Mouse (Mus musculus) limb, embryonic 14.5 days (tissue): ENCODE measurements around the gene Ppp2r2c. TPM values are rescaled to one million over a fixed set of nuclear protein-coding genes. Genes with fewer than 3 reads are reported as not detected.

Experiments
- ATAC-seq: fragments of 200-750 bp; cut with Nextera tagmentation; 2 replicates; pipeline ENCODE4 v1.8.0; 2017; ENCODE audit warnings: low read depth, moderate number of reproducible peaks, moderate TSS enrichment; ENCODE audit not compliant: low FRiP score
- DNase-seq: peaks from one replicate; pipeline ENCODE4 v3.0.0-alpha.2; 2015; ENCODE audit warnings: low spot score
- H3K27ac ChIP-seq: fragments of 300-500 bp; sonication (generic); replicated peaks from 2 replicates; pipeline ENCODE4 v1.5.1; 2014; ENCODE audit warnings: low read depth, mild to moderate bottlenecking, low read length, moderate library complexity, mixed read lengths
- H3K27me3 ChIP-seq: fragments of 300-500 bp; sonication (generic); 2 replicates; pipeline ENCODE4 v1.6.1; 2014; ENCODE audit warnings: low read length, mixed read lengths; ENCODE audit not compliant: control insufficient read depth, insufficient read depth
- H3K36me3 ChIP-seq: fragments of 300-500 bp; sonication (generic); 2 replicates; pipeline ENCODE4 v1.6.1; 2014; ENCODE audit warnings: mild to moderate bottlenecking, low read length, moderate library complexity, mixed read lengths; ENCODE audit not compliant: control insufficient read depth, insufficient read depth
- H3K4me1 ChIP-seq: fragments of 300-500 bp; sonication (generic); 2 replicates; pipeline ENCODE4 v1.6.1; 2014; ENCODE audit warnings: antibody characterized with exemption, low read length, mixed read lengths; ENCODE audit not compliant: control insufficient read depth, insufficient read depth
- H3K4me2 ChIP-seq: fragments of 300-500 bp; sonication (generic); replicated peaks from 2 replicates; pipeline ENCODE4 v1.6.1; 2014; ENCODE audit warnings: low read depth, mild to moderate bottlenecking, low read length, moderate library complexity; ENCODE audit not compliant: severe bottlenecking
- H3K4me3 ChIP-seq: fragments of 300-500 bp; sonication (generic); replicated peaks from 2 replicates; pipeline ENCODE4 v1.5.1; 2014; ENCODE audit warnings: low read length
- H3K9ac ChIP-seq: fragments of 300-500 bp; sonication (generic); 2 replicates; pipeline ENCODE4 v1.6.1; 2014; ENCODE audit warnings: mild to moderate bottlenecking, low read depth, low read length, moderate library complexity; ENCODE audit not compliant: severe bottlenecking
- H3K9me3 ChIP-seq: fragments of 300-500 bp; sonication (generic); 2 replicates; pipeline ENCODE4 v1.6.1; 2016; ENCODE audit warnings: low read length; ENCODE audit not compliant: control insufficient read depth
- POLR2A ChIP-seq: fragments of 200-500 bp; IDR thresholded peaks from 2 replicates; pipeline ENCODE4 v1.8.0; 2012; ENCODE audit warnings: inconsistent platforms, mild to moderate bottlenecking, moderate library complexity, borderline replicate concordance; ENCODE audit not compliant: insufficient read depth, insufficient read length; ENCODE audit errors: extremely low read depth
- WGBS: fragments of 180-500 bp; shearing (Covaris S2); extraction: QIAGEN DNeasy Blood & Tissue Kit; methylation state at CpG from one replicate; pipeline ENCODE4 v1.1.7; 2014; 5-methylcytosine and 5-hydroxymethylcytosine counted together
- polyA plus RNA-seq, 2 experiments: library from polyadenylated mRNA; depleted of rRNA in 1 of 2; stranded (reverse) in 1 of 2; unstranded in 1 of 2; fragments of >200 nt; fragmentation: Nextera tagmentation in 1 of 2; extraction: Ambion mirVana in 1 of 2; gene quantifications; 2 replicates each; pipeline versions ENCODE4 v1.2.1 to v1.2.3; 2012 to 2014

Ppp2r2c gene
- polyA plus RNA-seq, 2 experiments, result 0.11 to 0.63 TPM

DNA sequence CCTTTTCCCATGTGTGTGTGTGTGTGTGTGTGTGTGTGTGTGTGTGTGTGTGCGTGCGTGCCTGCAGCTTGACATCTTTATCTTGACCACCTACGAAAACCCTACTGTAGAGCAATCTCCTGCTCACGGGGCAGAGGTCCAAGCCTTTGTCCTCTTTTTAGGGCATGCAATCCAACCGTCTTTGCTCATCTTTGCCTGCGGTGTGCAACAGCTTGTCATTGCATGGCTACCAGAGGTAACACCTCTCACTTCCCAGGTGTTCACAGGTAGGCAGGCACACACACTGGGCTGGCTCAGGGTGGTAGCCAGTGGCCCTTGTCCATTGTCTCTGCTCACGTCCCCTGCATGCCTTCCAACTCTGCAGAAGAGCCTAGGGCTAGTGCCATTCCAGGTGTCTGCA is 49.7 kb downstream of the Ppp2r2c start:
- DNase-seq, result no peak
- Histone ChIP-seq H3K4me3 (no peak overlapping the region), H3K27me3 (no peaks in the 10 kb centered on the region), H3K9ac (no peak overlapping the region), H3K4me2 (no peak overlapping the region), H3K4me1 (0 out of 2 replicates have a peak, but pooled peaks cover 3% of the 10 kb centered on the region), H3K9me3 (no peaks in the 10 kb centered on the region), H3K27ac (no peak overlapping the region), H3K36me3 (no peaks in the 10 kb centered on the region)
- no peak for TF ChIP-seq POLR2A
- ATAC-seq, result no peak
- WGBS, result 80% methylated on average over 7 of the region's 7 CpGs

DNA sequence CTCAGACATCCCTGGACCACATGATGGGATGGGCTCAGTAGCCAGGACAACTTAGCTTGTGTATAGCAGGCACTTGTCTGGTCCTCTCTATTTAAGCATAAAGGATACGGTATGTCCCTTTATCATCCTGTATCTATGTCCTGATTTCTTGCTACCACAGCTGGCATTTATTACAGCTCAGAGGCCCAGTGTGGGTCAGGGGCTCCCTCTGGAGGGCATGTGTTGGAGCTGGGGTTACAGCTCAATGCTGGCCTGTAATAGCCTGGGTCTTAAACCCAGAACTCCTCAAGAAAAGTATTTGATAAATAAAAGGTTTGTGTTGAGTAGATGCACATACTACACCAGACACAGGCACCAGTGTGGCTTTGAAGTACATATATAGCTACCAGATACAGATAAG is 51.8 kb downstream of the Ppp2r2c start:
- no peaks in the 10 kb centered on the region for H3K9me3 ChIP-seq
- H3K4me2 ChIP-seq, result no peak overlapping the region
- DNase-seq, result no peak
- H3K27me3 ChIP-seq, result no peaks in the 10 kb centered on the region
- no peak overlapping the region for H3K4me3 ChIP-seq
- H3K36me3 ChIP-seq, result no peaks in the 10 kb centered on the region
- WGBS, result 21% methylated on average over 1 of the region's 1 CpGs
- ATAC-seq, result no peak
- H3K27ac ChIP-seq, result no peak overlapping the region
- H3K9ac ChIP-seq, result no peak overlapping the region
- 0 out of 2 replicates have a peak, but pooled peaks cover 3% of the 10 kb centered on the region for H3K4me1 ChIP-seq
- no peak for TF ChIP-seq POLR2A

DNA sequence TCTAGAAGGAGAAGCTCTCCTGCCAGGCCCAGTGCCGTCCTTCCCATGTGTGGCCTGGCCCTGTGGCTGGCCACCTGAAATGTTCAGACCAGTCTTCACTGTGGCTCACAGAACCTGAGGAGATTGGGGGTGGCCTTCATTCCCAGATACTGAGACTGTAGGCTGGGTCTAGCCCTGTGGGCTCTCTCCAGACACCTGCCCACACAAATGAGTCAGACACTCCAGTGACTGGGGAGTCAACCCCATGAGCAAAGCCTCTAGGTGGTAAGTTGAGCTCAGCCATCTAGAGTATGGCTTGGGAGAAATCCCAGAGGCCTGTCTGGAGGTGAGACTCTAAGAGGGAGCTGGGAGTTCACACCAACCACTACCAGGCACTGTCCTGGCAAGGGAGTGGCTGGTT is 53.6 kb downstream of the Ppp2r2c start:
- TF ChIP-seq POLR2A, result no peak
- Histone ChIP-seq H3K9me3 (no peaks in the 10 kb centered on the region), H3K27ac (no peak overlapping the region), H3K4me3 (no peak overlapping the region), H3K9ac (no peak overlapping the region), H3K4me1 (0 out of 2 replicates have a peak, but pooled peaks cover 3% of the 10 kb centered on the region), H3K36me3 (no peaks in the 10 kb centered on the region), H3K4me2 (no peak overlapping the region), H3K27me3 (no peaks in the 10 kb centered on the region)
- DNase-seq (no peak), ATAC-seq (no peak)
- 69% methylated on average over 1 of the region's 1 CpGs for WGBS

DNA sequence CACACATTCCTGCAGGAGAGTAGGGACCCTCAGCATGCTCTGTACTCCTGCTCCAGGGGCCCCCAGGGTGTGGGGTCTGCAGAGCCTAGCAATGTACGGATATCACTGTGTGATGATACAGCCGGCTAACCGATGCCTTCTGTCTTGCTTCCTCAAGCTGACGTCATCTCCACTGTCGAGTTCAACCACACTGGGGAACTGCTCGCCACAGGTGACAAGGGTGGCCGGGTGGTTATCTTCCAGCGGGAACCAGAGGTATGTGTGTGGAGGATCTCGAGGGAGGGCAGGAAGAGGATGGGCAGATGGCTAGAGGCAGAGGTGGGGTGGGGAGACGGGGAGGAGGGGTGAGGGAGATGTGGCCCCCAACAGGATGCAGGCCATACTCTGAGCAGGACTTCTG is 54.5 kb downstream of the Ppp2r2c start:
- no peak overlapping the region for H3K4me2 ChIP-seq
- no peaks in the 10 kb centered on the region for H3K27me3 ChIP-seq
- no peak for TF ChIP-seq POLR2A
- DNase-seq (no peak), ATAC-seq (no peak)
- WGBS, result 76% methylated on average over 10 of the region's 10 CpGs
- no peak overlapping the region for H3K27ac ChIP-seq
- H3K9ac ChIP-seq, result no peak overlapping the region
- H3K4me3 ChIP-seq, result no peak overlapping the region
- H3K36me3 ChIP-seq, result no peaks in the 10 kb centered on the region
- no peaks in the 10 kb centered on the region for H3K9me3 ChIP-seq
- H3K4me1 ChIP-seq, result 0 out of 2 replicates have a peak, but pooled peaks cover 3% of the 10 kb centered on the region

DNA sequence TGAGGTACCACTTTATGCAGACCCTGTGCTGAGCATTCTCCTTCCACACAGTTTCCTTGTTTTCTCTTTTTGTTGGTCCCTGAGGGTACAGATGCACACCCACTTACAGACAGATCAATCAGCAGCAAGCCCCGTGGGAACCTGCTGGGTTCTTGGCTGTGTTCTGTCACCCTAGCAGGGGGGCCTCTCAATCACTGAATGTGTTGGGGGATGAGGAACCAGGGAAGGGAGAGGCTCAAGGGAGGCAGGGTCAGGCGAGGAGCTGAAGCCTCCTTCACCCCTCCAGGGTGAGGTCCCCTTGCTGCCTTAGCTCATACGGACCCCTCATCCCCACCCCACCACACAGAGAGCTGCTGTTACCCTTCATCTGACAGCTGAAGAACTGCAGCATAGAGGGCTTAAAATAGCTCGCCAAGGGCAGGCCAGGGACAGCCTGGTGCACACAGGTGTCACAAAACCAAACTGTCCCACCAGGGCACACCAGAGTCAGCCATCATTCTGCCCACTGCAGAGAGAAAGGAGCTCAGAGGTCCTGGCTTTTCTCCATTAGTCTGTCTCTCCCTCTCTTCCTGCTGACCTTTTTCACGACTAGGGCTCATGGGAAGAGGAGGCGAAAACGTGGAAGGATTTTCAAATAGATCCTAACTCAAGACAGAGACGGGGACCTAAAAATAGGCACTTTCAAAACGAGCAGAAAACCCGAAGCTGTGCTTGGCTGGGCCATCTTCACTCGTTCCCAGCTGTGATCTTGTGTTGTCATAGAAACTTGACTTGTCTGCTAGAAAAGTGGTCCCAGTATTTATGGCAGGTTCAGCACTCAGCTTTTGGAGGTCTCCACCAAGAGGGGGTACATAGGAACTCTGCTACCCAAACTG is 55.8 kb downstream of the Ppp2r2c start:
- no peak for TF ChIP-seq POLR2A
- no peaks in the 10 kb centered on the region for H3K9me3 ChIP-seq
- H3K27ac ChIP-seq, result no peak overlapping the region
- no peak overlapping the region for H3K9ac ChIP-seq
- no peaks in the 10 kb centered on the region for H3K36me3 ChIP-seq
- no peak overlapping the region for H3K4me2 ChIP-seq
- no peak overlapping the region for H3K4me3 ChIP-seq
- 41% methylated on average over 11 of the region's 11 CpGs for WGBS
- H3K27me3 ChIP-seq, result no peaks in the 10 kb centered on the region
- 0 out of 2 replicates have a peak, but pooled peaks cover 3% of the 10 kb centered on the region for H3K4me1 ChIP-seq
- DNase-seq, result no peak
- ATAC-seq, result no peak
